Mouse (Mus musculus): ENCODE data around the gene Prkcg.
"Not testable (repeated sequence)": the region's sequence is repeated elsewhere in the genome, so short reads cannot be mapped to it uniquely, and the experiment has no call there.

Gene Prkcg

DNA sequence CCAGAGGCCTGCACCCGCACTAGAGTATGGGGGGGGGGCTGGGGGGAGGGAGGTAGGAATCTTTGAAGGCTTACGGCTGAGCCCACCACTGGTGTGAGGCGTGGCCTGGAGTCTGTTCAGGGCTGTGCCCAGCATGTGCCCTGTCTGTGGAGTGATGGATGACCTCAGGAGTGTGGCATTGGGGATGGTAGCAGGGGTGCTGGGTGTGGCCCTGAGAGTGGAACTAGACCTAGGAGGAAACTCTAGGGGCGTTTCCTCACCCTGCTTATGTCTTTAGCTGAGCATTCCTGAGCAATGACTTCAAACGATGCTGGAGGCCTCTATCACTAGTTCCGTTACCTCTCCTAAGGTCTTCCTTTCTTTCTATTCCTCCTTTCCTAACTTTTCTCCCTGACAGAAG is 2.2 kb downstream of the Prkcg start:
- DNase-seq, result peak in 1 of 2 experiments; percentile 46

DNA sequence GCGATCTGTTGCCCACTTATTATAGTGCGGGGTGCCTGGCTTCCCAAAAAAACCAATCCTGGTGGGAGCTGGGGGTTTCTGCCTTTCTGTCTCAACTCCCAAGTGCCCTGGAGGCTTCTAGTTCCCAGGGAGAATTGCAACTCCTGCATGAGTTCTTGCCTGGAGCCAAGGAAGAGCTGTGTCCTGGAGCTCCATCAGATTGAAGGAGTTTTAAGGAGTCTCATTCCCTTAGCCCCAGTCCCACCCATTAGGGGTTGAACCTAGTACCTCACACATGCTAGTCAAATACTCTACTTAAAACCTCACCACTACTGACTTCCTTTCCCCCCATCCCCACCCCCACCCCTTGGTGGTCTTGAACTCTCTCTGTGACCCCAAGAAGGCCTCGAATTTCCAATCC is 2.8 kb downstream of the Prkcg start:
- DNase-seq, result no peak

DNA sequence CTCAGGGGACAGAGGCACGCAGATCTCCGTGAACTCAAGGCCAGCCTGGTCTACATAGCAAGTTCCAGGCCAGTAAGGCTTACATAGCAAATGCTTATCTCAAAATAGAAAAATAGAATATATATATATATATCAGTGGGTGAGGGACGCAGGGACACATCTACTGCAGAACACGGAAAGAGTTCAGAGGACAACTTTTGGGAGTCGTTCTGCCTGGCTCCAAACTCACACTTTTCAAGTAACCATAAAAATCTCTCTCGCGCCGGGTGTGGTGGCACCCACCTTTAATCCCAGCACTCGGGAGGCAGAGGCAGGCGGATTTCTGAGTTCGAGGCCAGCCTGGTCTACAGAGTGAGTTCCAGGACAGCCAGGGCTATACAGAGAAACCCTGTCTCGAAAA is 3.3 kb downstream of the Prkcg start:
- not testable (repeated sequence) for DNase-seq

- peak; percentile 93 to 97 for DNase-seq
Observed at GRCm38 (mm10) chr7:3292791-3293190, 3.8 kb downstream of the Prkcg start.

DNA sequence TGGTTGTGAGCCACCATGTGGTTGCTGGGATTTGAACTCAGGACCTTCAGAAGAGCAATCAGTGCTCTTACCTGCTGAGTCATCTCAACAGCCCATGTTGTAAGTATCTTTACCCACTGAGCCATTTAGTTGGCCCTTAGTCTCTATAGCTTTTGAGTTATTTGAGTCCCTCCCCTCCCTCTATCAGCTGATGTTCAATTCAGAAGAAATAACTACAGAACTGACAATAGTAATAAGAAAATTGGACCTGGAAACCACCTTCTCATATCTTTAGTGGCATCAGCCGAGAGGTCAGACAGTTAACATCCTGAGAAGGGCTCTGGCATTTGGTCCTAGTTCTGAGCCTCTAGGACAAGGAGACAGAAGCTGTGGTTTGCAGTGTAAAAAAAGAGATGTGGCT is 5.8 kb downstream of the Prkcg start:
- DNase-seq, result no peak

DNA sequence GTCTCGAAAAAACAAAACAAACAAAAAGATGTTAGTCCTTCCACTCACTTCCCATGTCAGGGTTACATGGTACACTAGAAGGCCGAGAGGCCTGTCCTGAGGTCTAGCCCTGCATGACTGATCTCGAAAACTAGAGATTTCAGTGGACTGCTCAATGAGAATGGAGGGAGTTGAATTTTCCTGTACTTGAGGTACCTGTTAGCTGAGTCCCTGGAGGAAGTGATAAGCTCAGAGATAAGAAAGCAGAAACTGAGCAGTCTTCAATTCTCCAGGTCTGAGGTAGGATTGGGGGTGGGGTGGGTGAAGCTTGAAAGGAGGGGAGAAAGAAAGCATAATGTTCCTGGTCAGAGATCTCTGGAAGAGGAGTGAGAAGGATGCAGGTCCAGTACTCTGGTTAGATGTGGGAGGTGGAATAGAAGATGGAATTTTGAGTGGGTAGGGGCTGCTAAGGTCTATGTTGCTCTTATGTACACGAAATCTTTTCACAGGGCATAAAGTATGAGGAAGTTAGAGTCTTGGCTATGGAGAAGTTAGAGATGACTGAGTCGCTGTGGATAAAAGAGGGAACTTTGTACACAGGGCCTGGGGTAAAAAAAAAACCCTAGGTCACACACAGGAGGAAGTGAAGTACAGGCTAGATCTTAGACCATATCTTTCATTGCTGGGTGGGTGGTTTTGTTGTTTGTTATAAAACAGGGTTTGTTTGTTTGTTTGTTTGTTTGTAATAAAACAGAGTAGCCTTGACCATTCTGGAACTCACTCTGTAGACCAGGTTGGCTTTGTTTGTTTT is 6.5 kb downstream of the Prkcg start:
- DNase-seq, result no peak

GRCm38 (mm10) chr7:3296711-3297110 is 7.7 kb downstream of the Prkcg start:
- no peak for DNase-seq

DNA sequence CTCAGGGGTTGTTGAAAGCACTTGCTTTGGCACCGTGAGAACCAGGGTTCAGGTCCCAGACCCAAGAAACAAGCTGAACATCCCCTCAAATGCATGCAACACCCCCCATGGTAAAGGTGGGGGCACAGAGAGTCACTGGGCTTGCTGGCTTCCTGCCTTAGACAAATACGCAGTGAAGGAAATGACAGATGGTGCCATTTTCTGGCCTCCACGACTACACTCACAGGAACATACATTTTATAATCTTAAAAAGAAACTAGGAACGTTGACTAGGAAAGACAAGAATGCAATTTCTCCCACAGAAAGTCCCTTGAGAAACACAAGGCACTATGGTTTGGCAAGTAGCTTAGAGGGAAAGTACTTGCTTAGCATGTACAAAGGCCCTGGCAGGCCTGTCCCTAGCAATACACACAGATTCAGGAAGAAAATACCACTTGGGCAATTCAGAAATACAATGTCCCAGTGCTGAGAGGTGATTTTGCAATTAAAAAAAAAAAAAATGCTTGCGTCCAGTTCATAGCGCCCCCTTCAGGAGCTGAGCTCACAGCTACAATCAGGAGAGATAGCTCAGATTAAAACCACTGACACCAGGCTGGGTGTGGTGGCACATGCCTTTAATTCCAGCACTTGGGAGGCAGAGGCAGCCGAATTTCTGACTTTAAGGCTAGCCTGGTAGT is 11.1 kb downstream of the Prkcg start:
- DNase-seq, result peak in 1 of 2 experiments; percentile 26

DNA sequence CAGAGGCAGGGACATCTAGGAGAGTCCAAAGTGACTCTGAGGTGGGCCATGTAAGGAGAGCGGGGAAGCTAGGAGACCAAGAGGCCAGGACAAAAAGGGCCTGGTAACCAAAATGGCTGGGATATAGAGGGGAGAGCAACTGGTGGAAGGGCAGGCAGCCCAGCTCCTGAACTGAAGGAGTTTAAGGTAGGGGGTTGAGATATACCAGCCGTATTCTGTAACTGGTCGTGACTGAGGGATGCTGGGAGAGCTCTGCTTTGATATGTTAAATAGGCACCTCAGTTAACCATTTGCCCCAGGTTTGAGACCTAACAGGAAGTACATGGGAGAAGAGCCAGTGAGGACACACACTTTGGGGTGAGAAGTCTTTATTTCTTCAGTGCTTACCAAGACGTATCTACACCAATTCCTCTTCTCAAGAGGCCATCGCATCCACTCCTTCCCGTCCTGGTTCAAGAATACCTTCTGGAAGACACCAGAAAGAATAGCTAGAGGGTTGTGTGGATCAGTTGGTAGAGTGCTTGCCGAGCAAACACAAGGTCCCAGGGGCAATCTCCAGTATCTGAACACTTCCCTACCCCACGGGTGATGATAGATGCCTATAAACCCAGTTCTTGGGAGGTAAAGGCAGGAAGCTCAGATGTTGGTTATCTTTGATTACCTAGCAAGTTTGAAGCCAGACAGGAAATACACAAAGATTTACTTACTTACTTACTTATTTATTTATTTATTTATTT is 12.1 kb downstream of the Prkcg start:
- no peak for DNase-seq

DNA sequence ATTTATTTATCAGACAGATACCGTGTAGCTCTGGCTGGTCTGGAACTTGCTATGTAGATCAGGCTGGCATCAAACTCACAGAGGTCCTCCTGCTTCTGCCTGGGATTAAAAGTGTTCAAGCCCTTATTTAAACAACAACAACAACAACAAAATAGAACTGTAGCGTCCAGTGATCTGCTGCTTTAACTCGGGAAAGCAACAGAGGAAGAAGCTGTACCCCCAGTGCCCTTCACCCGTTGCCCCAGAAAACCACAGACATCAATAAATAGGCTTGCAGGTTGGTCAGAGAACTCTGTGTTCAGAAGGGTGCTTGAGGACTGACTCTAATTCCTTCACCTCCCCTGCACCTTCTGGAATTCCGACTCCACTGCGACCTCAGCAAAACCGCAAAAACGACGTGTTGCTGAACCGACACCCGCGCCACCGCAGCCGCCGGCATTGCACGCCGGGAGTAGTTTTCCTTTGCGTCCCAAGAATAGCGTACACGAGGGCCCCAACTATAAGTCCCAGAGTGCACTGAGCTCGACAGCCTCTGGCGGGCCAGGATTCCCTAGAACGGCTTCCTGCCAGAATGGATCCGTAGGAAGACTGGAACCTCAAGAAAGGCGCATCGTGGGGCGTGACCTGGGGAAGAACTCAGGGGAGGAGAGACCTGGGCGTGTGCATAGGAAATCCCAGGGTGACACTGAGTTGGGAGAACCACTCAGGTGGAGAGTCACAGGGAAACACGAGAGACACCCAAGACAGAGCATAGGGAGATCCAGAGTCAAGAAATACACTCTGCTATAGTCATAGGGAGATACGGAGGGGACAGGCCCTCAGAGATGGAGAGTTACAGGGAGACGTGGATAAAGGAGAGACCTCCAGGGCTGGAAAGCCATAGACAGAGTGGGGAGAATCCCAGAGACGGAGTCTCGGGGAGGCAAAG is 12.9 kb downstream of the Prkcg start:
- peak; percentile 24 to 47 for DNase-seq

DNA sequence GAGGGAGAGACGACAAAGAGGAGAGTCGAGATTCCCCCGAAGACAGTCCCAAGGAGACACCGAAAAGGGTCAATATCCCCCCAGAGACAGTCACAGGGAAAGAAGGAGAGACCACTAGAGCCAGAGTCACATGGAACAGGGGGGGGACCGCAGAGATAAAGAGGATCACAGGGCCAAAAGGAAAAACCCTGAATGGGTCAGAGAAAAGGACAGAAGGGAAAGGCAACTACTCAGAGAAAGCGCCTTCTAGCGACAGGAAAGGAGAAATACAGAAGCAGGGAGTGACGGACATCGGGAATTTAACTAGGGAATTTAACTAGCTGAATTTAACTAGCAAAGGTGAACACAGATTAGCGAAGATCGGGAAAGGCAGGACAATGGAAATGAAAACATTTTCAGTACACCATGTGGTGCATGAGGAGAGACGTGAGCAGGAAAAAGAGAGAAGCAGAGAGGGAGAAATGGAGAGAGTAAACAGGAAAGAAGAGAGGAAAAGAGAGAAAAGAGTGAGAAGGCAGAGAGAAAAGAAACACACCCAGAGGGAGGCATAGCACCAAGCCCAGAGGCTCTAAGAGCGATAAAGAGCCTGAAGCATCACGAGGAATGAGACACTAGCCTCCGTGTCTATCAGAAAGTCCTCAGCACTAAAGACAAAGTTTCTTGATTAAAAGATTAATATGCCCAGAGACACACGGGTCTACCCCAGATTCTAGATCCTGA is 13.7 kb downstream of the Prkcg start:
- DNase-seq, result no peak

- peak in 1 of 2 experiments; percentile 21 for DNase-seq
Observed at GRCm38 (mm10) chr7:3303276-3303781, 14.3 kb downstream of the Prkcg start.

- DNase-seq, result no peak
Observed at GRCm38 (mm10) chr7:3303789-3304188, 14.8 kb downstream of the Prkcg start.

- DNase-seq, result no peak
Observed at GRCm38 (mm10) chr7:3304298-3304697, 15.3 kb downstream of the Prkcg start.

DNA sequence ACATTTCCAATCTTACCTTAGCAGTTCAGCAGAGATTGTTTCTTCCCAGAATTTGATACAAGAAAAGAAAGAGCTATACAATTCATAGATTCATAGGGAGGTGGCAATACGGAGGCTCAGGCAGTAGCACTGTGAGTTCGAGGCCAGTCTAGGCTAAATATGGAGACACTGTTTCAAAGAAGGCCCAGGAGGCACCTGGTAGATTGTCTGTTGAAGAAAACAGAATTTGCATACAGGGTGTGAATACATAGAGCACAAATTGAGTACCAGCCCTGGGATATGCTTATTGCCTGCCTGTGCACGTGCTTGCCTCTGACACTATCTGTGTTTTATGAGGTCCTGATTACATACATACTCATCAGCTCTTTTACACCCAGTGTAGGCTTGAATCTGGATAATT is 17.4 kb downstream of the Prkcg start:
- DNase-seq, result no peak

DNA sequence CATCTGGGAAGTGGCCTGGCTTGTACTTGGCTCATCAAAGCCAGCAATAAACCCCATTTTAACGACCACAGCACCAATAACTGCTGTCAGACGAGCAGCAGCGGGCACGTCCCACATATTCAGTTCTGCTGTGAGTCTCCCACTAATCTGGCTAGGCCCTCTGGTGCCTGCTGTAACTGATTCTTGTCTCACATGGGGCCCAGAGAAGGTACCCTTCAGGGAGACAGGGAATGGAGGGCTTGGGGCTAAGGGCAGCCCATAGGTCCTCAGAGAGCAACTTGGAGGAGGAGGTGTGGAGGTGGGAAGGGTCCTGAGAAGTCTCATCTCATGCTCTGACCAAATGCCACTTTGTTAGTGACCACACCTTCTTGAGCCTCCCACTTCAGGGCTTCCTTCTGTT is 19.7 kb downstream of the Prkcg start:
- no peak for DNase-seq

GRCm38 (mm10) chr7:3310233-3310632 is 21.3 kb downstream of the Prkcg start:
- no peak for DNase-seq

DNA sequence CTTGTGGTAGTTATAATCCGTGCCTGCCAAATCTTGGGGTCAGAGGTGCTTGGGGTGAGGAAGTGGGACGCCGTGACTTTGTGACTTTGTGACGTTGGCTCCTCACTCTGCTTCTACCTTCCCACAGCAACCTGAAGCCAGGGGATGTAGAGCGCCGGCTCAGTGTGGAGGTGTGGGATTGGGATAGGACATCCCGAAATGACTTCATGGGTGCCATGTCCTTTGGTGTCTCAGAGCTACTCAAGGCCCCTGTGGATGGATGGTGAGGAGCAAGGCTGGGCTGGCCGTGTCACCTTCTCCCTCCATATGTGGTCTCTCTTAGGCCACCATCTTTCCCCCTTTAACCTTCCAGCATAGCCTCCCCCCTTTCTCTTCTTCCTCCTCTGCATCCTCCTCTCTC is 24.6 kb downstream of the Prkcg start:
- no peak for DNase-seq

DNA sequence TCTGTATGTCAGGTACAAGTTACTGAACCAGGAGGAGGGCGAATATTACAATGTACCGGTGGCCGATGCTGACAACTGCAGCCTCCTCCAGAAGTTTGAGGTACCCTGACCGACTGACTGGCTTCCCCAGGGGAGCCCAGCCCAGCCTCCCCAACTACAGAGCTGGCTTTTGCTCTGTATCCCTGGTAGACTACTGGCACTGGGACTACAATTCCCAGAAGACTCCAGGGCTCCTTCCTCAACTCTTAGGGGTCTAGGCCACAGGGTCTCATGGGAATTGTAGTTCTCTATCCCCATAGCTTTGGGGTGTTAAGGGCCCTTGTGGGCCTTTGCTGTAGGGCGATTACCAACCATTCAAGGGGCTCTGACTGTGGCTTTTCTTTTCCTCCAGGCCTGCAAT is 25.1 kb downstream of the Prkcg start:
- DNase-seq, result no peak

DNA sequence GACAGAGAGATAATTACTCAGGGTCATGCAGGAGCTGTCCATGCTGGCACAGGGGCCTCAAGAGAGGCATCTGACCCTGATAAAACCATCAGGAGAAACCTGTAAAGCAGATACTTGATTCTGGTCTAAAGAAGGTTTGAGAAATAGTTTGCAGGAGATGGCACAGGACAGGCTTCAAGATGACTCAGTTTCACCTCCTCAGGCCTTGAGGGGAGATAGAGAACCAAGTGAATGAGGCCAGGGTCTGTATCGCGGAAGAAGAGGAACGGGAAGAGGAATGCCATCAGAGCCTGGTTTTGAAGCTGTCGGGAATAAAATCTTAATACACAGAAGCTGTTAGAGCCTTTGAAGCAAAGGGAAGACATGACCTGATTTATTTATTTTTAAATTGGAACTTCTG is 28.7 kb downstream of the Prkcg start:
- no peak for DNase-seq

DNA sequence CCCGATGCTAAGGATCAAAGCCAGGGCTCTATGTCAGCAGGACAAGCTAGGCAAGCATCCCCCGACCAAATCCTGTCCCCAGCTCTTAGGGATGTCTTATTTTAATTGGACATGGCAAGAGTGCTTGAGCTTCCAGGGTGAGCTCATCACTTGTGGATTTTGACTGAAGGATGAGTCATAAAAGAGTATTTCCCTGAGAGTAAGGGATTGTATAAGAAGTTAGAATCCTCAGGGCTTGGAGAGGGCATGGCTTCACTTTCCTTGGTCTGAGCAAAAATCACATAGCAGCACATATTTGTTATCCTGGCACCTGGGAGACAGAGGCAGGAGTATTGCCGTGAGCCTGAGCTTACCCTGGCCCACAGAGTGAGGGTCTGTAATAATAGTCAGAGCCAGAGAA is 31.9 kb downstream of the Prkcg start:
- DNase-seq, result no peak

- DNase-seq, result no peak
Observed at GRCm38 (mm10) chr7:3323826-3324225, 34.8 kb downstream of the Prkcg start.
